Mouse (Mus musculus) heart, postnatal 14 days (tissue): ENCODE measurements around the gene Sytl2. TPM values are rescaled to one million over a fixed set of nuclear protein-coding genes. Genes with fewer than 3 reads are reported as not detected.

ENCODE experiments used
- DNase-seq, 2 experiments: peaks; one replicate each; pipeline ENCODE4 v3.0.0; 2021 to 2022
- intact Hi-C: fragments of 180-260 bp; cut with DNase I; formaldehyde crosslinking; loops from one replicate; pipeline ENCODE4 v1.15.1; 2025
- total RNA-seq, 2 experiments: library from RNA; stranded (reverse); gene quantifications; 2 replicates each; pipeline ENCODE4 v1.2.3; 2021

Gene Sytl2
- total RNA-seq, 2 experiments from 2014 or later: 4.1 to 4.6 TPM

DNA sequence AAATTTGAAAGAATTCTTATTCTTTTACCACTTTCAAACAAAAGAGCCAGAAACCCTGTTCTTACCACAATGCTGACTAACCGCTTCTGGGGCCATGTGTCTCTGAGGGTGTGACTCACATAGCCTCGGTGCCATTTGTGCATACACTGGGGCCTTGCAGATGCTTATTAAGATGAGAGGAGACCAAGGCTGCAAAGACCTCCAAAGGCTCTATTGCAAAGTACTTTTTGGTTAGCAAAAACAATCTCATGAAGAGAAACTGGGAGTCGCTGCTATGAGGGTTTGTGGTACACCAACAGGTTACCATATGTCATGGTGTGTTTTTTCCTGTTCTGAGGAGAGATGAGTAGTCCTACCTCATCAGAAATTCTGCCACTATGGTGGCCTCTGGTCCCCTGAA lies 53.4 kb downstream of the Sytl2 start:
- intact Hi-C loops: no loop called here
- no peak for DNase-seq

DNA sequence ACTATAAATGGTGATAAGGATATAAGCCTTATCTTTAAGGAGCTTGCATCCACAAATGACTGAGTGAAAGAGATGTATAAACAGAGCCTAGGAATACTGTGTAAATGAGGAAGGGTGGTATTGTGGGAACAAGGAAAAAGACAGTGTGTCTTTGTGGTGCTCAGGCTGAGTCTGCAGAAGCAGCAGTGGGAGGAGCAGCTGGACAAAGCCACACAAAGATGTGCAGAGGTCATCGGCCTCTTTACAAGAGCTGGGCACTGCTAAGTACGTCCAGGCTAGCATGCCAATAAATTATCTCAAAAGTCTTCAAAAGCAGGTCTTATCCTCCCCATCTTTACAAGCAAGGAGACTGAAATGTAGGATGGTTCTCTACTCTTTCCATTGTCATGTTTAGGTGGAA lies 53.9 kb downstream of the Sytl2 start:
- DNase-seq: no peak
- intact Hi-C loops: no loop called here

DNA sequence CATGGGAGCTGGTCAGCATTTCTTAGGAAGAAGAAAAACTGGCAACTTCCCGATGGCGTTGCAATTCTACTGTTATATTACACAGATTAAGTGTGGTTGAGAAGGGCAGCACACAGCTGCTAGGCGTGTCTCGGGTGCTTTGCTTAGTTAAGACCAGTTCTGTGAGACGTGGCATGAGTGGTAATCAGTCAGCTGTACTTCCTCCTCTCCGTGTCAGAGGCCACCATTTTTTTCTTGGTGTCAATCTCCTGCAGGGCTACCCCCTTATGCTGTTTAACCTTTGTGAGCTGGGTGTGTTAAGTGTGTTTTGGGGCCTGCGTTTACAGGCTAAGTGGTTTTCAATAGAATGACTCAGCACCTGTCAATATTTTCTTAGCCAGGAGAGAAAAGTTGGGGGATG lies 60.7 kb downstream of the Sytl2 start:
- DNase-seq: no peak
- intact Hi-C loops: no loop called here

DNA sequence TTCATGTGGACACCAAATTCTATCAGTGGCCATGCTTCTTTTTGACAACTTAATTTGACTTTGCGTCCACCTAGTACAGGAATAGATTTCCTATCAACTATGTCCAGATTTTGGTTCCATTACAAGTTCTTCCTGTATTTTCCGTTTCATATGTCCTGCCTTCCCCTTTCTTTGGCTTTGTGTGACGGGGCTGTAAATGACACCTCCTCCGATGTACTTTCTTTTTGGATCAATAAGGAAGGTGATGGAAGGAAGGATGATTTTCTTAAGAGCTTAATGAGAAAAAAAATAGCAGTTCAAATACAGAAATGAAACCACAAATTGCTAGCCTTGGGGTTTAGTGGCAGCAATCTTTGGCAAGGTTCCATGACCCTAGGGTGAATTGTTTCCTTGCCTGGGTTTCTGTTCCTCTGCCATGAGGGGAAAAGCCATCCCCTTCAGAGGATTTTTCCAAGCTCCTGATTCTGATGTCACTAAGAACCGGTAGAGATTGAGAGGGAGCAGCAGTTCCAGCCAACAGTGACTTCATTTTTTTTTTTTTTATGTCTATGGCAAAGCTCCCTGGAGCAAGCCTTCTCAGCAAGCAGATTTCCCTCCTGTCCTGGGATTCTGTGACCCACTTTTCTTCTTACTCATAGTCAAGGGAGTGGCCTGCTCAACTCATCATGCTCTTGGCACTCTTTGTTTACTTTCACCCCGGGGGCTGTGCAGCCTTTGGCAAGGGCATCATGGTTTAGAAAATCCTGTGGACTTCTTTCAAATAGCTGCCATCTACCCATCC lies 68.2 kb downstream of the Sytl2 start:
- peak; percentile 13 to 32 for DNase-seq
- intact Hi-C loops: no loop called here

DNA sequence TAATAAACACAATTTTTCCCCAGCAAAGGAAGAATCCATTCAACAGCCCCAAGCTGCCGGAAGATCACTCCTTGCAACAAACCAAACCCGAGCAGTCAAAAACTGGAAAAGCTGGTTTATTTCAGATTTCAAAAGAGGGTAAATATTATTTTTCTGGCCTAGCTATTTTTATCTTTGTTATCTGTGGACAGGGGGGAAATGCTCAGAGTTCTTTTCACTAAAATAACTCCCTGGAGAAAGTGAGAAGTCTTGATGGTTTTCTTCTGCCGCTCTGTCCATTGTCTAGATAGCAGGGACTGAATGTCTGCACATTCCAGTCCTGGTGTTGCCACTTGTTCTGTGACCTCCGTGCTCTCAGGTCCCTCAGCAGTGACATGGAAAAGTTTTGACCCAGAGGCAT lies 70.8 kb downstream of the Sytl2 start:
- peak in 1 of 2 experiments; percentile 17 for DNase-seq
- intact Hi-C loops: no loop called here

DNA sequence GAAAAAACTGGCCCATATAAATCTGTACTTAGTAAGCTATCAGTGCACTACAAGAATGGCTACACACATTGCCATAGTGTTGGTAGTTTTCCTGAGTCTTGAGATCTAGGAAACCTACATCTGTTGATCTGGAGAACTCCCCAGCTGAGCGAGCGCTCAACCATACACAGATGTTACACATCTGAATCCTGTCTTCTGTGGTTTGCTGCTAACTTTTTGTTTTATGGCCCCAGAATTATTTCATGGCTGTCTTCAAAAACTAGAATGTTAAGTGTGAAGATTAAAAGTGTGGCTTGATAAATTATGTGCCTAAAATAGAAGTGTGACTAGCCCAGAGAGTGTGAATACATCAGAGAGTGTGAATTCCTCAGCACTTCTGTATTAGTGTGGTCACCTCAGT lies 82.4 kb downstream of the Sytl2 start:
- no peak for DNase-seq
- intact Hi-C loops: no loop called here

DNA sequence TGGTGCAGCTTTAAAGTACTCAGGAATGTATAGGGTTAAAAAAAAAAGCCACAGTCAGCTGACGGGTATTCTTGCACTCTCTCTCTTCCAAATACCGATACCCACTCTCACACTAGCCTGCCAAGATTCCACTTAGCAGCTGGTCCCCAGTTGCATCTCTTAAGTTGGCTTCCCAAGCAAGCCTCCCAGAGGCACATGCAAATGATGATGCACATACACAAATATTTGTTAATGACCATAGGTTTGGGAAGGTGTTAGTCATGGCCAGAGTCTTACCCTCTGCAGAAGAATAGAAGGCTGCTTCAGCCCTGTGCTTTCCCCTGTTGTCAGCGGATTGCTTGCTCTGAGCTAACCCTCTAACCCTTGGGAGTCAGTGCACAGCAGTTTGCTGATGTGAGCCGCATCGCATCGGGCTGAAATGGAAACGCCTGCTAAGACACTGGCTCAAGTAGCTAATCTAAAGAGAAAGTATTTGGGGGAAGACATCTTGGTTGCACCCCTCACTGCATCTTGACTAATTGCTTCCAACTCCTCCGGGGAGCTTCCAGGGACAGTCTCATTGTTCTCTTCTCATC lies 84.9 kb downstream of the Sytl2 start:
- peak; percentile 22 to 26 for DNase-seq
- intact Hi-C loops: no loop called here

DNA sequence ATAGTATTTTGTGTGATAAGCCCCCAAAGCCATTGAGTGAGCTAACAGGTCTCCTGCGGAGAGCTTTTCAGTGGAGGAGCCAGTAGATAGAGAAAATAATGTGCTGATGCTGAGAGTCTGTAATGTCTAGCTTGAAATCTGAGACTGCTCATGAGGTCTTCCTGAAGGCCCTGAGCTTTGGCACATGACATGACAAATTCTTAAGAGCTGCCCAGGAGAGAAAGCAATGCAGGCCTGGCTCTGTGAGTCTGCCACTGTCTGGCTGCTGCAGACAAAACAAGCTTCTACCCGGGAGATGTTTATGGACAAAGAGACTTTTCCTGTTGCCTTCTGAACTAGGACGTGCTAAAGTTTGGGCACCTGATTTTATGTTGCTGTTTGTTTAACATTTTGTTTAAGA lies 87.7 kb downstream of the Sytl2 start:
- intact Hi-C loops: no loop called here
- no peak for DNase-seq

DNA sequence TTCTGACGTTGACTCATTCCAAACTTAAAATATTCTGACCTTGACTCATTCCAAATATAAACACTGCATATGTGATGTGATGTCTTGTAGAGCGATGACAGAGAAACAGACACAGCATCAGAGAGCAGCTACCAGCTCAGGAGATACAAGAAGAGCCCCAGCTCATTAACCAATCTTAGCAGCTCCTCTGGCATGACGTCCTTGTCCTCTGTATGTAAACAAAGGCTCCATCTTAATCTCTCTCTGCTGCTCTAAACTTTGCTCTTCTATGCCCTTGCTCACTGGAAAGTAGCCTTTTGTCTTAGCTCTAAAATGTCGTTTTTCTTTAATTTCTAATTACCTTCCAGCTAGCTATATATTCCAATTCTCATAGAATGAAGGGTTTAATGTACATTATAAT lies 93.0 kb downstream of the Sytl2 start:
- DNase-seq: no peak
- intact Hi-C loops: no loop called here

DNA sequence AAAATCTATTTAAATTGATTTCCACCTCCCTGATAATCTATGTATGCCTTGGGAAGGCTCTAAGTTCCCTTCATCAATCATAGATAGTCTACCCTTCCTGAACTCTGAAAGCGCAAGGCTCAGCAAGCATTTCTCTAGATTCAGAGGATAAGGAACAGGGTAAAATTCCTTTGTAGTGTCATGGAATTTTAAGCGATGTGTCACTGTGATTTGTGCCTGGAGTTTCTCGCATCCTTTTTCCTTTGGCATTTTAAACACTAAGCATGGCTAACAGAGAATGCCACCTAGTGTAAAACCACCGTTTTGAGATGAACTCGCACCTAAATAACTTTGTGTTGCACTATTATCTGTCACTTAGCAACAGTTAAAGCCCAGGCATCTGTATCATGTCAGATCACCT lies 93.9 kb downstream of the Sytl2 start:
- no peak for DNase-seq
- intact Hi-C loops: no loop called here

DNA sequence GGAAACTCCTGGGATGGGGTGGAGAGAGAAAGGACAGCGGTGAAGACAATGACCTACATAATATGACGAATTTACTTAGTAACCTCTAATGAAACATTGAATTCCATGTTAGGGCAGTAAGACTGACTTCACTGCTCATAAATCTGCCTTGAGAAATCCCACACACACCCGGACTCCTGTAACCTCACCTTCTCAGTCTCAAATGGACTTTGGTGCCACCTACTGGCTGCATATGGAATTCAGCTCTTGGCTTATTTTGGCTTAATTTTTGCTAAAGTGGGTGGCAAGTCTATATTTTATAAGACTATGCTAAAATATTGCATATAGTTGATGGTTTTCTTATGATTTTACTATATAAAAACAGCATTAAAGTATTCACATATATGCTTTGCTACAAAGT lies 107.9 kb downstream of the Sytl2 start:
- DNase-seq: peak; percentile 68 to 80
- intact Hi-C loops: loop anchor here (1.0 to 2.0 kb wide), 2 partner anchors 10 to 129 kb away; no protein-coding TSS in a partner anchor

DNA sequence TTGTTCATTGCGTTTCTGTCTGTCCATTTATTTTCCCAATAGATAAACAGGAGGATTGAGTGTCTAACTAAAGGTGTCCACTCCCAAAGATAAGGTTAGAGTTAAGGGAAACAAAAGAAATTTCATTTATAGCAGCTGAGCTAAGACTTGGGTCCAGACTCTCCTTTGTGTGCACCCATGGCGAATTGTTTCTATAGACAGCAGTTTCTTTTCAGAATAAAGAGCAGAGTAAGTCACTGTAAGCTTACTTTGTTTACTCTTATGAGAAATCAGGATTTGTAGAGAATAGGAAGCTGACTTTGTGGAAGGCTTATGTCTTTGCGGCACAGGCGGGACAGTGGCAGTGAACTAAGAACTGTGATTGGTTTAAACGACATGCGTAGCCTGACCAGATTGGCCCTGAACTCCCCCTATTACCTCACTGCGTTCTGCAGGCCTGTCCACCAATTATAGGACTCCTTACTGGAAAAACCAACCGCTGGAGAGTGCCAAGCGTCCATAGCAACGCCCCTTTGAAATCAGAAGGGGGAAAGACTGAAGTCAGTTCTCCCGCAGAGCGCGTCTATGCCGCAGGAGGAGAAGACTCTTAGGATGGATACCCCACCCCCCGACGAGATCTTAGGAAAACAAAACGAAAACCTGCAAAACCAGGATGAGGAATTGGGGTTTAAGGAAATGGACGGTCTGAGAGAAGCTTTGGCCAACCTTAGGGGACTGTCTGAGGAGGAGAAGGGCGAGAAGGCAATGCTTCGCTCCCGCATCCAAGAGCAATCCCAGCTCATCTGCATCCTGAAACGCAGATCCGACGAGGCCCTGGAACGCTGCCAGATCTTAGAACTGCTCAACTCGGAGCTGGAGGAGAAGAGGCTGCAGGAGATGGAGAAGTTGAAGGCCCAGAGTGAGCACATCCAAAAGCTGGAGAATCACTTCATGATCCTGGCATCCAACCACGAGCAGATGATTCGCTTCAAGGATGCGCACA lies 124.3 kb downstream of the Sytl2 start, which contains the start of gene Ccdc89:
Ccdc89 (plus strand) TSS at position 558 of the 982 bp plus-strand sequence.
- intact Hi-C loops: no loop called here
- DNase-seq: peak; percentile 75 to 85

DNA sequence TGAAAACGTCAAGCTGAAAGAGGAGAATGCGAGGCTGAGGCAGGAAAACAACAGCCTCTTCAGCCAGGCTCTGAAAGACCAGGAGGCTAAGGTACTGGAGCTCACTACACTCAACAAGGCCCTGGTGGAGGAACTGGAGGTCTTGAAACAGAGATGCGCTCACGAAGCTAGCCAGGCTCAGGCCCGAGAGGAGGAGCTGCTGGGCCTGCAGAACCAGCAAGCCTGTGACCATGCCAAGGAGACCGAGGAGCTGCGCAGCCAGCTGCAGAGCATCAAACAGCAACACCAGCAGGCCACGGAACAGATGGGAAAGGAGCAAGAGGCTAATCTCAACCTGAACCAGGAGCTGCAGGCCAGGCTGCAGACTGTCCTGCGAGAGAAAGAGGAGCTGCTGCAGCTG lies 125.0 kb downstream of the Sytl2 start:
- intact Hi-C loops: no loop called here
- DNase-seq: peak; percentile 28 to 30

DNA sequence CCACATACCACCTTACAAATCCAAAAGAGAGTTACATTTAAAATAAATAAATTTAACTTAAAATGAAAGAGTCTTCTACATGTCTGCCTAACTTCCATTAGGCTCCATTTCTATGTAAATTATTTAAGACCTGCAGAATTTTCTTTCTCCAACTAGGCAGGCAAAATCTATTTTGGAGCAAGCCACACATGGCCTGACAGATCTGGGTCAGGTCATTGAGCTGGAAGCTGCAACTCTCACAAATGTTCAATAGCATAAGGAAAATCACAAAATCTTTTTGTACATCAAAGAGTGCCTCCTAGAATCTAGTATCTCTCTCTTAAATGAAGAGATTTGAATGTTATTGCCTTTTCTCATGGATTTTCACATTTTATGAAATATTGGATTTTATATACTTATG lies 130.2 kb downstream of the Sytl2 start:
- intact Hi-C loops: no loop called here
- no peak for DNase-seq

DNA sequence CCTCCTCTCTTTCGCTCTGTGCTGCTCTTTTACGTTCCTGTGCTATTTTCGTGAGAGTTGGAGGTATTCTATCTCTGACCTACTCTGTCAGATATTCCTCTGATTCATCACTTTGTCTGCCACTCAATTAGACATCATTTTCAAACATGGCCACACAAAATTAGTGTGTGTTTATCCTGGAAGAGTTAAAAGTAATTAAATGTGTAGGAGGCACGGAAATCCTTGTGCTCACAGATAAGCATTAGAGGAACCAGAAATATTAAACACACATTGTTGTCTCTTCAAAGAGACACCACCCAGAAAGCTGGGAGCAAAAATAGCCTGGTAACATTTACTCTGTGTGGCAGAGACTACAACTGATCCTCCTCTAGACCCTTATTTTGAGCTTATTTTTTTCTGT lies 138.0 kb downstream of the Sytl2 start:
- intact Hi-C loops: loop anchor here (10.0 kb wide), 1 partner anchor 295 kb away; no protein-coding TSS in a partner anchor
- no peak for DNase-seq

DNA sequence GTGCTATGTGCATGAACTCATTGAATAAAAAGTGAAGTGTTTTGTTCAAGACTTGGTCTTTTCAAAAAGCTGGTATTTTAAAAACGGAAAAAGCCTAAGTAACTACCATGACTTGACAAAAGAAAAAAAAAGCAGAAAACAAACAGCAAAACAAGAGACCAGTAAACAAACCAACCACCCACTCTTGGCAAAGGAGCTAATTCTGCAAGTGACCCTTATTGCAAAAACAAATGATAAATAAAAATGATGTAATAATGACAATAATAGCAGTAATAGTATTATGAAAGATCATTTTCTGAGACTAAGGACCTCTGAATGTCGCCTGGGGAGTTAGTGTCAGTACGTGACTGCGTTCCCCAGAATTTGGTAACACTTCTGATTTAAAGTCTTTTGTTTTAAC lies 140.0 kb downstream of the Sytl2 start:
- DNase-seq: no peak
- intact Hi-C loops: loop anchor here (10.0 kb wide), 1 partner anchor 297 kb away; no protein-coding TSS in a partner anchor

DNA sequence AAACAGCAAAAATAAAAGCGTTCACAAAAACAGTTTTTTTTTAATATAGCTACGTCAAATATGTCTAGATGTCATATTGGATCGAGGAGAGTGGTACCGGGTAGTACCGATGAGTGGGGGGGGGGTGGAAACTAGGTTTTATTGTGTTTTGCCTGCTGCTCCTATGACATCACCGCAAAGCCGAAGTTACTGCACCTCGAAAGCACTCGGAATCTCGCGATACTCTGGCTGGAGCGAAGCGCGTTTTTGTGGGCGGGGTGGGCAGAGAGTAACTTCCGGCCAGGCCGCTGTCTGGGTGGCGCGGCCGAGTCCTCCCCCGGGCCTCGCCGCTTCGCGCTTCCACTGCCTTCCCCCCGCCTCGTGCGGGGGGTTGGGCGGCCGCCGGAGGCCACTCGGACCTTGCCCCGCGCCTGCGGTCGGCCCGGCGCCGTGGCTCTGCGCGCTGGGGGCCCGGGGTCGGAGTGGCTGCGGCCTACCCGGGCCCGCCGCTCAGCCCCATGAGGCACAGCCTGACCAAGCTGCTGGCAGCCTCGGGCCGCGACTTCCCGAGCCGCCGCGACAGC lies 140.5 kb downstream of the Sytl2 start, which contains the start of gene Crebzf:
Crebzf (plus strand) TSS at position 212 of the 563 bp plus-strand sequence.
- DNase-seq: peak; percentile 96
- intact Hi-C loops: loop anchor here (1.0 to 10.0 kb wide), 2 partner anchors 34 to 298 kb away; partner anchors contain the start of genes Dlg2 and Tmem126b

DNA sequence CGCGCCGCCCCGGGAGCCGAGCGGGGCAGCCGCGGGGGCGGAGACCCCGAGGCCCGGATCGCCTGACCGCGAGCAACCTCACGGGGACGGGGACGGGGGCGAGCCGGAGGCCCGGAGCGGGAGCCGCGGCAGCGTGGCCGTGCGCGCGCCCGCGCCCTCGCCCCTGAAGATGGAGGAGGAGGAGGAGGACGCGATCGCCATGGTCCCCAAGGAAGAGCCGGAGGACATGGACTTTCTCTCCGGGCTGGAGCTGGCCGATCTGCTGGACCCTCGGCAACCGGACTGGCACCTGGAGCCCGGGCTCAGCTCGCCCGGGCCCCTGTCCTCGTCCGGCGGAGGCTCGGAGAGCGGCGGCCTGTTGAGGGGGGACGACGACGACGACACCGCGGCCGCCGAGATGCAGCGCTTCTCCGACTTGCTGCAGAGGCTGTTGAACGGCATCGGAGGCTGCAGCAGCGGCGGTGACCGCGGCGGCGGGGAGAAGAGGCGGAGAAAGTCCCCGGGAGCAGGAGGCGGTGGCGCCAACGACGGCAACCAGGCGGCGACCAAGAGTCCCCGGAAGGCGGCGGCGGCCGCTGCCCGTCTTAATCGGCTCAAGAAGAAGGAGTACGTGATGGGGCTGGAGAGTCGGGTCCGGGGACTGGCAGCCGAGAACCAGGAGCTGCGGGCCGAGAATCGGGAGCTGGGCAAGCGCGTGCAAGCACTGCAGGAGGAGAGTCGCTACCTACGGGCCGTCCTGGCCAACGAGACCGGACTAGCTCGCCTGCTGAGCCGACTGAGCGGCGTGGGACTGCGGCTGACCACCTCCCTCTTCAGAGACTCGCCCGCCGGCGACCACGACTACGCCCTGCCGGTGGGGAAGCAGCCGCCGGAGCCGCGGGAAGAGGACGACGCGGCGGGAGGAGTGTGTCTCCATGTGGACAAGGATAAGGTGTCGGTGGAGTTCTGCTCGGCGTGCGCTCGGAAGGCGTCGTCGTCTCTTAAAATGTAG lies 141.3 kb downstream of the Sytl2 start:
- peak; percentile 74 to 80 for DNase-seq
- intact Hi-C loops: loop anchor here (1.0 to 10.0 kb wide), 3 partner anchors 13 to 299 kb away; partner anchors contain the start of genes Dlg2 and Tmem126b

DNA sequence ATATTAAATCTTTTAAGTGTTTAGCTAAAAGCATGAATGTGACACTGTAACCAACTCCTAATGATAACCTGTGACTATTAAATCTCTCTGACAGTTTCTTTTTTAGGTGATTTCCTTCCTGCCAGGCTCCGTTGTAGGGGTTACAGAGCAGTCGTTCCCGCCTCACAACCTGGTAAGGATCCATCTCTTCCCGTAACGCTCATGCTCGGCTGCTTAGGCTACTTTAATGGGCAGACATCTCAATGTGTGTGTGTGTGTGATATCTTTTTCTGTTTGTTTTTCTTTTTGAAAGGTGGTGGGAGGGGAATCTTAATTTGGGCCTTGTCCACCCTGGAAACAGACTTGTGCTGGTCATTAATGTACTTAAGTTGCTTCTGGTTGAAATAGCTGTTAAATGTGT lies 142.2 kb downstream of the Sytl2 start:
- no peak for DNase-seq

More for the DNA sequence above, 142.2 kb downstream of the Sytl2 start:
- intact Hi-C loops: loop anchor here (1.0 to 10.0 kb wide), 2 partner anchors 12 to 299 kb away; no protein-coding TSS in a partner anchor
